Mouse (Mus musculus): ENCODE results near the gene Kir3dl2. TPM values are rescaled to one million over a fixed set of nuclear protein-coding genes. Genes with fewer than 3 reads are reported as not detected.

Gene Kir3dl2
- total and polyA plus RNA-seq, 3 experiments = not detected

DNA sequence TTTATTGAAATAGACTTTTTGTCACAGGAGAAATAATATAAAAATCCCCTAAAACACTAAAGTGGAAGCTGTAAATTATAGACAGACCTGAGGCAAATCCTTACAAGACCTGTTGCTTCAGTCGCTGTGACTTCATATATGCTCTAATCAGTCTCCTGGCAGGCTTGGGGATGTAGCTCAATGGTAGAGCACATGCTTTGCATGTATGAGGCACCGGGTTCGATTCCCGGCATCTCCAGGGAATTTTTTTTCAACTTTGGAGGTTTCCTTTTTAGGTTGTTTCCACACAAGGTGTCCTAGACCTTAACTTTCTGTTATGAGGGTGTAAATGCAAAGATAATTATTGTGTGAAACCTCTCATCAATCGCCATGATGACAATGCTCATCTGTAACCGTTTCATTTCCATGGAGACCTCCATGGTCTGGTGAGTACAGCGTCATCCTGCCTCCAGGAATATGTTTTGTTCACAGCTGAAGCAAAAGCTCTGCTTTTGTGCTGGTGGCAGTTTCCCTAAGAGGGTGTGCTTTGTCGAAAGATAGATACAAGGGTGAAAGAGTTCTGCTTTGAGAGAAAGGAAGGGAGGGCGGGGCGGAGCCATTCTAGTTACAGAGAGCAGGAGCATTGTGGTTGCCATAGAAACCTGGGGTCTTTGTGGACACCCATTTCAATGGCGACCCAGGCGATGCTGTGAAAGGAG is 46.5 kb upstream of the Kir3dl2 start, which contains the start of gene Tceal3:
Tceal3 (plus strand) TSS at position 644 of the 698 bp plus-strand sequence.
- peak; percentile 89 for DNase-seq (ENCODE audit: low read depth, low spot score)

GRCm38 (mm10) chrX:136584617-136585016 is 40.8 kb upstream of the Kir3dl2 start:
- Histone ChIP-seq H3K27ac (ENCODE audit: control insufficient read depth, low read depth, low read length) (no peak overlapping the region), H3K36me3 (ENCODE audit: control insufficient read depth in 1 of 2, insufficient read depth in 2 of 2, low read length in 2 of 2) (no peaks in the 10 kb centered on the region), H3K79me2 (ENCODE audit: control insufficient read depth, insufficient read depth, low read length, poor library complexity) (no peaks in the 10 kb centered on the region), H3K4me1 (ENCODE audit: control insufficient read depth in 1 of 2, insufficient read depth in 2 of 2, low read length in 2 of 2) (no peaks in the 10 kb centered on the region), H3K9me3 (replicated peaks; ENCODE audit: insufficient read depth, low read length) (no peaks in the 10 kb centered on the region), H3K9ac (ENCODE audit: control insufficient read depth, low read depth, low read length, poor library complexity, severe bottlenecking) (no peak overlapping the region), H3K4me3 (ENCODE audit: control insufficient read depth in 1 of 2, insufficient read depth in 1 of 2, low read depth in 2 of 2, low read length in 2 of 2) (no peak overlapping the region), H3K27me3 (ENCODE audit: control insufficient read depth in 1 of 2, insufficient read depth in 2 of 2, low read length in 2 of 2) (no peaks in the 10 kb centered on the region; a peak in 2 of 4 replicates)
- DNase-seq (ENCODE audit: low read depth, low spot score) = no peak
- peak; percentile 98 for TF ChIP-seq TBP (IDR thresholded peaks at IDR 0.05; ENCODE audit: low read depth, low read length)
- no peak for TF ChIP-seq MAFK (IDR thresholded peaks at IDR 0.05; ENCODE audit: borderline replicate concordance, low read depth, low read length)
- no peak for TF ChIP-seq KAT2A (conservative IDR thresholded peaks at IDR 0.05; ENCODE audit: low read depth, low read length)

More for the DNA sequence above, 46.5 kb upstream of the Kir3dl2 start, which contains the start of gene Tceal3:
- Histone ChIP-seq H3K79me2 (ENCODE audit: control insufficient read depth, insufficient read depth, low read length, poor library complexity) (no peaks in the 10 kb centered on the region), H3K27ac (ENCODE audit: control insufficient read depth, low read depth, low read length) (no peak within 1 kb of the TSS), H3K4me3 (ENCODE audit: control insufficient read depth in 1 of 2, insufficient read depth in 1 of 2, low read depth in 2 of 2, low read length in 2 of 2) (peak within 1 kb of the TSS; percentile 52 to 91), H3K4me1 (ENCODE audit: control insufficient read depth in 1 of 2, insufficient read depth in 2 of 2, low read length in 2 of 2) (peaks cover 0 to 6% of the 10 kb centered on the region in 2 experiments; a peak in 2 of 4 replicates), H3K9me3 (replicated peaks; ENCODE audit: insufficient read depth, low read length) (no peaks in the 10 kb centered on the region), H3K27me3 (ENCODE audit: control insufficient read depth in 1 of 2, insufficient read depth in 2 of 2, low read length in 2 of 2) (no peaks in the 10 kb centered on the region; a peak in 1 of 4 replicates), H3K36me3 (ENCODE audit: control insufficient read depth in 1 of 2, insufficient read depth in 2 of 2, low read length in 2 of 2) (peaks cover 0 to 5% of the 10 kb centered on the region in 2 experiments; a peak in 2 of 4 replicates), H3K9ac (ENCODE audit: control insufficient read depth, low read depth, low read length, poor library complexity, severe bottlenecking) (peak within 1 kb of the TSS; percentile 48)
- TF ChIP-seq TBP (IDR thresholded peaks at IDR 0.05; ENCODE audit: low read depth, low read length) = peak; percentile 100
- TF ChIP-seq JUND (IDR thresholded peaks at IDR 0.05; ENCODE audit: low read depth, low read length) = no peak
- no peak for TF ChIP-seq BHLHE40 (IDR thresholded peaks at IDR 0.05; ENCODE audit: borderline replicate concordance, low read depth, low read length)
- TF ChIP-seq ZKSCAN1 (IDR thresholded peaks at IDR 0.05; ENCODE audit: low read depth, low read length) = no peak
- 0 out of 2 replicates have a peak, but pooled peaks have one; percentile 15 for TF ChIP-seq GATA1 (IDR thresholded peaks at IDR 0.05; ENCODE audit: low read depth, low read length)
- no peak for TF ChIP-seq RAD21 (IDR thresholded peaks at IDR 0.05; ENCODE audit: low read depth, low read length)
- no peak for TF ChIP-seq SIN3A (IDR thresholded peaks at IDR 0.05; ENCODE audit: low read length)
- no peak for TF ChIP-seq E2F4 (IDR thresholded peaks at IDR 0.05; ENCODE audit: borderline replicate concordance, low read depth, low read length)
- TF ChIP-seq EP300 (IDR thresholded peaks at IDR 0.05; ENCODE audit: low read depth in 1 of 2, low read length in 2 of 2) = no peak
- no peak for TF ChIP-seq TCF12 (IDR thresholded peaks at IDR 0.05; ENCODE audit: low read depth, low read length)
- TF ChIP-seq ELF1 (IDR thresholded peaks at IDR 0.05; ENCODE audit: low read depth, low read length) = peak; percentile 69; the same call in 1 of the 2 replicates
- peak; percentile 99 for TF ChIP-seq MAFK (IDR thresholded peaks at IDR 0.05; ENCODE audit: borderline replicate concordance, low read depth, low read length)
- TF ChIP-seq MXI1 (IDR thresholded peaks at IDR 0.05; ENCODE audit: low read depth, low read length) = no peak
- no peak for TF ChIP-seq MYC (IDR thresholded peaks at IDR 0.05; ENCODE audit: low read depth, low read length)
- TF ChIP-seq MAX (IDR thresholded peaks at IDR 0.05; ENCODE audit: low read length) = 0 out of 2 replicates have a peak, but pooled peaks have one; percentile 24
- no peak for TF ChIP-seq POLR2AphosphoS2 (IDR thresholded peaks at IDR 0.05; ENCODE audit: low read length)
- no peak for TF ChIP-seq TAL1 (IDR thresholded peaks at IDR 0.05; ENCODE audit: low read length)
- no peak for TF ChIP-seq HCFC1 (IDR thresholded peaks at IDR 0.05; ENCODE audit: low read depth, low read length)

Measured in MEL (cell line).